Mouse (Mus musculus): ENCODE measurements around the gene Sdk1.

Gene Sdk1

GRCm38 (mm10) chr5:142113210-142114175 is 872.2 kb downstream of the Sdk1 start:
- no peak for DNase-seq (ENCODE audit: low spot score in 2 of 2)

DNA sequence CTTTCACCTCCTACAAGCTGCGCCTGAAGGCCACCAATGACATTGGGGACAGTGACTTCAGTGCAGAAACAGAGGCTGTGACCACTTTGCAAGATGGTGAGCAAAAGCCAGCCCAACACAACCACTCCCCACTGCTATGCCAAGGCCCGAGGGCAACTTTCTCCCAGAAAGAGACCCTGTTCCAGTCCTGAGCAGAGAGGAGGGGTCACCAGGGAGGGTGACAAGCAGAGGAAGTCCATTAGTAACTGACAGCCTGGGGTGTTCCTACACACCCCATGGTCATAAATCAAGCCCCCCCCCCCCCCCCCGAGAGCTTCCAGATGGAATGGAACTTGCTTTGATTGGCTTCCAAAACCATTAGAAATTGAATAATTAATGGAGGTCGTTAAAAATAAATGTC is 886.5 kb downstream of the Sdk1 start:
- DNase-seq (ENCODE audit: low spot score in 2 of 2): no peak

GRCm38 (mm10) chr5:142128181-142128611 is 886.9 kb downstream of the Sdk1 start:
- no peak for DNase-seq (ENCODE audit: low spot score in 2 of 2)

DNA sequence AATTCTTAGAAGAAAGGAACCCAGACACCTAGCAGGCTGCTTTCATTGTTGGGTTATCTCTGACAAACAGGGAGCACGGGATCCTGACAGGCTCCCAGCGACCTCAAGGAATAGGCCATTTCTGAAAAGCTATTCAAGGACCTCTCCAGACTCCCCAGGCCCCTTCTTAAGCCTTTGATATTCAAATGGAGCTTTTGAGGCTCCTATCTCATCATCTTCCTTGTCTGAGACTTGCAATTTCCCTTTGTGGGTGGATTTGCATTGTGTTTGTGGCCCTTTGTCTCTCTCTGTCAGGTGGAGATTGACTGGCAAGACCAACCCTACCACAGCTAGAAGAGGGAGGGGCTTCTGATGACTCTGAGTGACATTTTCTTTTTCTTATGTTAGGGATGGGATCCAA is 888.7 kb downstream of the Sdk1 start:
- no peak for DNase-seq (ENCODE audit: low spot score in 2 of 2)

GRCm38 (mm10) chr5:142139978-142140377 is 898.7 kb downstream of the Sdk1 start:
- DNase-seq (ENCODE audit: low spot score in 2 of 2): no peak

GRCm38 (mm10) chr5:142149594-142149993 is 908.3 kb downstream of the Sdk1 start:
- no peak for DNase-seq (ENCODE audit: low spot score in 2 of 2)

GRCm38 (mm10) chr5:142150756-142151155 is 909.5 kb downstream of the Sdk1 start:
- no peak for DNase-seq (ENCODE audit: low spot score in 2 of 2)

DNA sequence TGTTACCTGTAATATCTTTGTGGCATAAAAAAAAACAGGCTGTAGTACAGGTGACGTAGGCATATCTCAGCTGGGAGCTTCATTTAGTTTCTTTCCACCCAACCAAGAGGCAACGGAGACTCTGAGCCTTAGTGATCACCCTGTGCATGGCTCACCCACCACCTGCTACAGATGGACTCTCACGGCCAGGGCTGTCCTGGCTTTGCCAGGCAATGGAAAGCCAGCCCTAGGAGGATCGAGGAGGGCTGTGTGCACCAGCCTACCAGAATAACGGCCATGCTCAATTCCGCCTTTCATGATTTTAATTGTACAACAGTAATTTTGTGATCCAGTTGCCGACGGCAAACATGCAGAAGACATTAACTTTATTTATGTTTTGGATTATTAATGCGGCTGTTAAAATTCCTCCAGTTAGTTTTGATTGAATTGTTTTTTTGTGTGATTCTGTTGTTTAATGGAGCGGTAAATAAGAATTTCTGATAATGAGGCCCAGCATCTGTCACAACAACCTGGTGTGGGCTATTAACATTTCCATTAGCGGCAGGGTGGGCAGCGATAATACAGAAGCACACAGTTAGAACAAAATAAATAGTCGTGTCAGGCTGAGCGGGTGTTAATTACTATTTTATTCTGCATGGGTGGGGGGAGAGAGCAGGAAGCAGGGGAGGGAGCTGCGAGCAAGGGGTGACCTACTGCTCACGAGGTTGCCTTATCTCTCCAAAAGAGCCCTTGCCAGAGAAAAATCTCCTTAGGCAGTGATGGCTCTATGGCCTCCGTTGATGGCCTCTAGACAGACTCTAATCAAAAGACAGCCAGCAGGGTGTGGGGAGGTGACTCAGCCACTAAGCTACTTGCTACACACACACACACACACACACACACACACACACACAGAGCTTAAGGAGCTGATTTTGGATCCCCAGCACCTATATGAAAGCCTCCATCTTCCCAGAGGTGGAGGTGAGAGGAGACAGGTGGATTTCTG is 915.9 kb downstream of the Sdk1 start:
- no peak for DNase-seq (ENCODE audit: low spot score in 2 of 2)

DNA sequence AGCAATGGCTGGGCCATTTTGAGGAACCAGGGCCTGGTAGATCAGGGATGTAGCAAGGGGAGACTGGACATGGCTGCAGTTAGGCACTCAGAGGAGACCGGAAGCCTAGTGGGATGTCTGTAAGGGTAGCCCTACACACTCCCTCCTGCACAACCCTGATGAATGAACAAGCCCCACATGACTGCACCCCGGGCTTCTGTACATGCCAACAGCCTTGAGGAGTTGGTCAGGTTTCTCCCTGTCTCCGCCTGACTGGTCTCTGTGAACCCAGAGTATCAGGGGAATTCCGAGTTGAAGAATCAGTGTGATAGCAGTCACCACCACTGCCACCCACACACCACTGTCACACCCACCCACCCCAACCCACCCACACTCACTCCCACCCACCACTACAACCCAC is 922.2 kb downstream of the Sdk1 start:
- no peak for DNase-seq (ENCODE audit: low spot score in 2 of 2)

DNA sequence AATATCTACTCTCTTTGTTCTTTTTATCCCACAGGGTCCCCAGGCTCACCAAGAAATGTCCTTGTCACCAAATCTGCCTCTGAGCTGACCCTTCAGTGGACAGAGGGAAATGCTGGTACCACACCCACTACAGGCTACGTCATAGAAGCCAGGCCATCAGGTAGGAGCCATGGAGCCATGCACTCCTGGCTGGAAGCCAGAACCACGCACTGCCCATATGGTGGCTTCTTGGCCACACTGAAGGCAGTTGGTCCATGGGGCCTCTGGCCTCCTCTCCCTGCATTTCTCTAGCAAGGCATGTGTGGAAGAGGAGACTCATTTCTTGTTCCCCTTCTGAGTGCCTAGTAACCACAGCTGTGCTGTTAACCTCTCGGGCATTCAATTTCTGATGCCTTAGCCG is 932.3 kb downstream of the Sdk1 start:
- DNase-seq (ENCODE audit: low spot score in 2 of 2): no peak

GRCm38 (mm10) chr5:142178164-142178563 is 936.9 kb downstream of the Sdk1 start:
- DNase-seq (ENCODE audit: low spot score in 2 of 2): no peak

DNA sequence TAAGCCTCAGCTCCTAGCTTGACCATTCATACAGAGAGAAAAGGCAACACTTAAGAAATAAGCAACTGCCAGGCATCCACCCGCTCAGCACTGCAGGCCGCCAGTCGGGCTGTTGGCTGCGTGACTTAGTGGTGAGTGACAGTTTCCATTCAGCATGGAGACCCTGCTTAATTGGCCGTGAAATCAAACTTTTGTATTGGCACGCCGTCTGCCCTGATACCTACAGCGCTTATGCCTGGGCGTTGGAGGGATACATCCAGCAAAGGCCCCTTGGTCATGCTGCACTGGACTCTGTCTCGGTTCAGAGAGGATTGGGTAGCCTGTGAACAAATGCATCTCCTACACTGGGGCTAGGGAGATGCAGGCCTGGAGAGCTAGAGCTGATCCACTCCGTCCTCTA is 938.0 kb downstream of the Sdk1 start:
- DNase-seq (ENCODE audit: low spot score in 2 of 2): no peak

- DNase-seq (ENCODE audit: low spot score in 2 of 2): no peak
These were observed 940.6 kb downstream of the Sdk1 start for GRCm38 (mm10) chr5:142181862-142182261.

DNA sequence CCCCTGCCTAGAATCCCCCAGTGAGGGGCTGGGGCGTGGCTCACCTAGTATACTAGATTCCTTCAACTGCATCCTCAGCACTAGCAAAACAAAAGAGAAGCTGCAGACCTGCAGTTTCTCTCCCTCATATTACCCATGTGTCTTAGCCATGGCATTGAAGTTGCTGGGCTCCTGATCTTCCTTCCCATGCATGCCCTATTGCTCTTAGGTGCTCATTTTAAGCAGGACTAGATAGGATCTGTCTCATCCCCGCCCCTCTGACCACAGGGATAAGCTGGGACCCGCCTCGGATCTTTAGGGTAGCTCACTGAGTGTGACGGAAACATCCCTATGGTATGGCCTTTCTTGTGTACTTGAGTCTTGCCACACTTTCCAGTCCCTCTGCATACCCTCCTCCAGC is 947.5 kb downstream of the Sdk1 start:
- DNase-seq (ENCODE audit: low spot score in 2 of 2): no peak

DNA sequence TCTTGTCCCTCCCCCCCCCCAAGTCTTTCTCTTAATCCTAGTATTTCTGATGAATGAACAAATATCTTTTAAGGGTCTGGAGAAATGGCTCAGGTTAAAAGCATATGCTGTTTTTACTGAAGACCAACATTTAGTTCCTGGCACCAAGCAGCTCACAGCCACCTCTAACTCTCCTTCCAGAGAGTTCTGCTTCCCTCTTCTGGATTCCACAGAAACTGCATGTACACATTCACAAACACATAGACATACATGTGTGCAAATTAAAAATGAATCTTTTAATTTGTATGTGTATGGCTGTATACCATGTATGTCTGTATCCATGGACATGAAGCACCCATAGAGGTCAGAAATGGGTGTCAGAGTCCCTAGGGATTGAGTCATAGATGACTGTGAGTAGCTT is 968.6 kb downstream of the Sdk1 start:
- no peak for DNase-seq (ENCODE audit: low spot score in 2 of 2)

GRCm38 (mm10) chr5:142212252-142212651 is 971.0 kb downstream of the Sdk1 start:
- DNase-seq (ENCODE audit: low spot score in 2 of 2): no peak

DNA sequence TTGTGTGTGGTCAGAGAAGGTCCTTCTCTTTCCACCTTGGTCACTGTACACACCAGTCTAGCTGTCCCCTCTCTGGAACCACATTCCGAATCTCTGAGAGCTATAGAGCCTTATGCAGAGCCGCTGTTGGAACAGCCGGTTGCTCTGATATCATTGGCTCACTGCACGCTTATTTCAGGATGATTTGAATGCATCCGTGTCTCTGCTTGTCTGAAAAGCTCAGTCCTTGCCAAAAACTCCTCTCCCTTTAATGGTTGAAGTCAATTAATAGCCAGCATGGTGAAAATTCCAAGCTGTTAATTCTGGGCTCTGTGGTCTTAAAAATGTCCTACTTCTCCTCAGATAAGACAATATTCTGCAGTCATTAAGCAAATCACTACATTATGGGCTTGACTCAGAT is 974.7 kb downstream of the Sdk1 start:
- DNase-seq (ENCODE audit: low spot score in 2 of 2): no peak

DNA sequence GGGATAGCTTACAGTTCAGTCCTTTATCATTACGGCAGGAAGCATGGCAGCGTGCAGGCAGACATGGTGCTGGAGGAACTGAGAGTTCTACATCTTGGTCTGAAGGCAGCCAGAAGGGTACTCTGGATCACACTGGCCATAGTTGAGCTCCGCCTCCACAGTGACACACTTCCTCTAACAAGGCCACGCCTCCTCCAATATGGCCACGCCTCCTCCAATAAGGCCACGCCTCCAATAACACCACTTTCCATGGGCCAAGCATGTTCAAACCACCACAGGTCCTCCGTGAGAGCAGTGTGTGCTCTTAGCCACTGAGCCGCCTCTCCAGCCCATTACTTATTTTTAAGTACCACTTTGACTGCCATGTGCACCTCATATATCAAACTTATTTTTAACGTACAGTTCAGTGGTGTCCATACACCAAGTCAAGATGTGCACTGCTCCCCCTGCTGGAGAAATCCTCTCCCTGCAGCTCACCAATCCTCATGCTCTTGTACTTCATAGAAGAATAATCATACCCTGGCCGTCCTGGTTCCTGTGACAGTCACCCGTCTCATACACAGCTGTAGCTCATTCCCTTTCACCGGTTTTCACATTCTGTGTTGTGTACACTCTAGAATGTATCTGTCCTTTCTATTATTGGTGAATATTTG is 979.7 kb downstream of the Sdk1 start:
- no peak for DNase-seq (ENCODE audit: low spot score in 2 of 2)

DNA sequence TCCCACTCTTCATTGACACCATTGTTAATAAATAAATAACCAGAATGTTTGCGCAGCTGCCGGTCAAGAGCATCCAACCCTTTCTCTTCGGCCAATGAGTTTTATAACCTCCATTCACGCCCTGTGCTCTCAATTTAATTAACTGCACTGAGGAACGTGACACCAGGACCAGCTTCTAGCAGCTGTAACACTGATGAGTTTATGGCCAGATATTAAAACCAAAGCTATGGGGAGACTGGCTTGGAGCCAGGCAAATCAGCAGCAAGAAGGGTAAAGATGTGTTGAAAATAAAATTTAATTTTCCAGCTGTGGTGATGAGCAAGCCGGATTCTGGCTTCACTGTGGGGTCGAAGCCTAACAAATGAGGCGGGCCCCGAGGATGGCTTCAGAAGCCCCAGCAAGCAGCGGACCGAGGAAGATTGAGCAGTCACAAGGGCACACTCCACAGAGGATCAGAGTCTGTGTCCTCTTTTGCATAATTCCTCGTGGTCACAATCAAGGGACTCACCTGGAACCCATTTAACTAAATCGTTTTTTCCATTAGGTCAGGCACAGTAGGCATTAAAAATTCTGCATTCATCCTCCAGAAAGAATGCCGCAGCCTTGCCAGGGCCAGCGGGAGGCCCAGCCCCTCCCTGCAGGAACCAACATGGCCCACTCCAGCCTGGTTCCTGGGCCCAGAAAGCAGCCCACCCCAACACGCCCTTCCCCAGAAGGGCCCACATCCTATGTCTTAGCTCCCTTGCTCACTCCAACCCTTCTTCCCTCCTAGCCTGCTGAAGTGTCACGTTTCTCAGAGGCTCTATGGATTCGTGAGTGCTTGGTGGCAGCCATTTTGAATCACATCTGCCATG is 987.9 kb downstream of the Sdk1 start:
- DNase-seq (ENCODE audit: low spot score in 2 of 2): no peak

GRCm38 (mm10) chr5:142229811-142230205 is 988.5 kb downstream of the Sdk1 start:
- DNase-seq (ENCODE audit: low spot score in 2 of 2): no peak

- no peak for DNase-seq (ENCODE audit: low spot score in 2 of 2)
These were observed 999.0 kb downstream of the Sdk1 start for GRCm38 (mm10) chr5:142240288-142240687.

Data from urinary bladder, postnatal 36 days (tissue).